Mouse (Mus musculus) heart, adult 2 months (tissue): ENCODE measurements at regions not wholly inside any gene's neighbourhood (a gene's known extent, or its start where the extent isn't known, plus 50 kb on each side); places are given as distances from the start of the nearest gene placed in this dataset.

Experiments used
- CTCF ChIP-seq: fragments of 200-600 bp; IDR thresholded peaks from 2 replicates; pipeline ENCODE4 v1.8.1; 2022; ENCODE audit warnings: antibody characterized with exemption, mild to moderate bottlenecking, moderate library complexity
- POLR2A ChIP-seq: fragments of 200-500 bp; IDR thresholded peaks from 2 replicates; pipeline ENCODE4 v1.6.1; 2011; ENCODE audit warnings: mild to moderate bottlenecking, low read depth, low read length, control low read depth; ENCODE audit not compliant: insufficient read depth

GRCm38 (mm10) chr3:107823177-107823576 is 53.9 kb upstream of the Eps8l3 start:
- TF ChIP-seq CTCF (no peak), POLR2A (no peak)
